Mouse (Mus musculus) midbrain, embryonic 16.5 days (tissue): ENCODE data around the gene Slc44a4. TPM values are rescaled to one million over a fixed set of nuclear protein-coding genes. Genes with fewer than 3 reads are reported as not detected.
"Not testable (repeated sequence)": the region's sequence is repeated elsewhere in the genome, so short reads cannot be mapped to it uniquely, and the experiment has no call there.

ENCODE experiments used
- ATAC-seq: fragments of 200-750 bp; cut with Nextera tagmentation; 2 replicates; pipeline ENCODE4 v1.8.0; 2017; ENCODE audit warnings: moderate TSS enrichment
- H3K27ac ChIP-seq: fragments of 300-500 bp; sonication (generic); 2 replicates; pipeline ENCODE4 v1.5.1; 2014; ENCODE audit warnings: mild to moderate bottlenecking, low read length, mixed read lengths
- H3K27me3 ChIP-seq: fragments of 300-500 bp; sonication (generic); 2 replicates; pipeline ENCODE4 v1.6.1; 2014; ENCODE audit warnings: low read depth, low read length, mixed read lengths; ENCODE audit not compliant: control insufficient read depth, insufficient read depth
- H3K36me3 ChIP-seq: fragments of 300-500 bp; sonication (generic); 2 replicates; pipeline ENCODE4 v1.6.1; 2014; ENCODE audit warnings: mild to moderate bottlenecking, low read length, moderate library complexity, mixed read lengths; ENCODE audit not compliant: control insufficient read depth, insufficient read depth
- H3K4me1 ChIP-seq: fragments of 300-500 bp; sonication (generic); 2 replicates; pipeline ENCODE4 v1.6.1; 2014; ENCODE audit warnings: mild to moderate bottlenecking, low read length, mixed read lengths; ENCODE audit not compliant: control insufficient read depth, insufficient read depth
- H3K4me2 ChIP-seq: fragments of 300-500 bp; sonication (generic); 2 replicates; pipeline ENCODE4 v1.6.1; 2014; ENCODE audit warnings: mild to moderate bottlenecking, low read length, mixed read lengths
- H3K4me3 ChIP-seq: fragments of 300-500 bp; sonication (generic); 2 replicates; pipeline ENCODE4 v1.5.1; 2014; ENCODE audit warnings: low read depth, mild to moderate bottlenecking, low read length, moderate library complexity, mixed read lengths
- H3K9ac ChIP-seq: fragments of 300-500 bp; sonication (generic); 2 replicates; pipeline ENCODE4 v1.6.1; 2014; ENCODE audit warnings: low read depth, low read length, mixed read lengths
- H3K9me3 ChIP-seq: fragments of 300-500 bp; sonication (generic); replicated peaks from 2 replicates; pipeline ENCODE4 v1.6.1; 2014; ENCODE audit warnings: mild to moderate bottlenecking, low read length, mixed read lengths; ENCODE audit not compliant: control insufficient read depth, poor library complexity, severe bottlenecking
- WGBS: fragments of 180-500 bp; shearing (Covaris S2); extraction: QIAGEN DNeasy Blood & Tissue Kit; methylation state at CpG from one replicate; pipeline ENCODE4 v1.1.7; 2014; 5-methylcytosine and 5-hydroxymethylcytosine counted together
- polyA plus RNA-seq: library from polyadenylated mRNA; unstranded; fragments of >200 nt; fragmentation: Nextera tagmentation; extraction: Ambion mirVana; gene quantifications from 2 replicates; pipeline ENCODE4 v1.2.1, GENCODE M21; 2015

Gene Slc44a4
- polyA plus RNA-seq, 1 experiment from 2014 or later: 0.09 TPM

- no peak overlapping the region for H3K4me2 ChIP-seq
- H3K27me3 ChIP-seq: no peaks in the 10 kb centered on the region
- H3K27ac ChIP-seq: no peak overlapping the region
- H3K4me3 ChIP-seq: no peak overlapping the region
- H3K9me3 ChIP-seq: no peaks in the 10 kb centered on the region
- no peak overlapping the region for H3K9ac ChIP-seq
- WGBS: 97% methylated on average over 5 of the region's 5 CpGs
- H3K4me1 ChIP-seq: peaks cover 14% of the 10 kb centered on the region
- peaks cover 7% of the 10 kb centered on the region; the same call in 1 of the 2 replicates for H3K36me3 ChIP-seq
- ATAC-seq: no peak
Observed at GRCm38 (mm10) chr17:34946486-34947140, 32.3 kb downstream of the Slc44a4 start.

GRCm38 (mm10) chr17:34947606-34948005 lies 33.3 kb downstream of the Slc44a4 start:
- H3K4me2 ChIP-seq: no peak overlapping the region
- no peak overlapping the region for H3K9ac ChIP-seq
- no peak for ATAC-seq
- H3K27ac ChIP-seq: no peak overlapping the region
- H3K4me1 ChIP-seq: peaks cover 14% of the 10 kb centered on the region
- H3K9me3 ChIP-seq: no peaks in the 10 kb centered on the region
- peaks cover 7% of the 10 kb centered on the region; the same call in 1 of the 2 replicates for H3K36me3 ChIP-seq
- no peak overlapping the region for H3K4me3 ChIP-seq
- 30% methylated on average over 8 of the region's 8 CpGs for WGBS
- no peaks in the 10 kb centered on the region for H3K27me3 ChIP-seq

DNA sequence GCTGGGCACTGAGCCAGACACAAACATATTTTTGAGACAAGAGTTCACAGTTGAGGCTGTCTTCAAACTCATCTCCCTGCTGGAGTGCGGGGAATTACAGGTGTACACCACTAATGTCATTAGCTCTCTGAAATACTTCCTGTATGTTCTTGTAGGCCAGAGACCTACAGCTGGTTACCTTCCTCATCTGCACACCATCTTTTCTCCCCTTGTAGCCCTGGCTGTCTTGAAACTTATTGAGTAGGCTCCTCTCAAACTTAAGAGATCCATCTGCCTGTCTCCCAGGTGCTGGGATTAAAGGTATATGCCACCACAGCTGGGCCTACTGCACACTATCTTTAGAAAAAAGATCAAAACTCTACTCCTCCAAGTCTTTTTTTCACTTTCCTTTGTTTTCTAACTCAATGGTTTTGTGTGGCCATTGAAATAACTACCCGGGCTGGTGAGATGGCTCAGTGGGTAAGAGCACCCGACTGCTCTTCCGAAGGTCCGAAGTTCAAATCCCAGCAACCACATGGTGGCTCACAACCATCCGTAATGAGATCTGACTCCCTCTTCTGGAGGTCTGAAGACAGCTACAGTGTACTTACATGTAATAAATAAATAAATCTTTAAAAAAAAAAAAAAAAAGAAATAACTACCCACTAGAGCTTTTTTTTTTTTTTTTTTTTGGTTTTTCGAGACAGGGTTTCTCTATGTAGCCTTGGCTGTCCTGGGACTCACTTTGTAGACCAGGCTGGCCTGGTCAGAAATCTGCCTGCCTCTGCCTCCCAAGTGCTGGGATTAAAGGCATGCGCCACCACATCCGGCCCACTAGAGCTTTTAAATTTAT lies 34.7 kb downstream of the Slc44a4 start:
- not testable (repeated sequence) for H3K27ac ChIP-seq, H3K27me3 ChIP-seq, H3K9me3 ChIP-seq, H3K4me2 ChIP-seq, H3K9ac ChIP-seq, H3K36me3 ChIP-seq, ATAC-seq, H3K4me3 ChIP-seq
- H3K4me1 ChIP-seq: peaks cover 14% of the 10 kb centered on the region
- 59% methylated on average over 9 of the region's 9 CpGs for WGBS

DNA sequence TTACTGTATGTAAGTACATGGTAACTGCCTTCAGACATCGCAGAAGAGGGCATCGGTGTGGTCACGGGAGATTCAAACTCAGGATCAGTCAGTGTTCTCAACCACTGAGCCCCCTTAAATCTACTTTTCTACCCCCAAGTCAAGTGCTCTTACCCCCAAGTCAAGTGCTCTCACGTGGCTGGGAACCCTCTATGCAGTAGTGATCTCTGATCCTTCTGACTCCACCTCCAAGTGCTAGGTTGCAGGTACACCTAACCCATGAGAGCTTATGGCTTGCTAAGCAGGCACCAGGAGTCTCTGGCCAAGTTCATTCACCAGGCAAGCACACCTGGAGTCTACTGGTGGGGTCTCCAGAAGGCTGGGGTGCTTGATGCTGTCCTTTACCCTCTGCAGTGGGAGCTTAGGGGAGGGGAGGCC lies 35.3 kb downstream of the Slc44a4 start:
- WGBS: 37% methylated on average over 4 of the region's 4 CpGs
- Histone ChIP-seq H3K27me3 (no peaks in the 10 kb centered on the region), H3K36me3 (peaks cover 7% of the 10 kb centered on the region; the same call in 1 of the 2 replicates), H3K9me3 (no peaks in the 10 kb centered on the region), H3K27ac (no peak overlapping the region), H3K4me3 (no peak overlapping the region), H3K4me1 (peaks cover 14% of the 10 kb centered on the region), H3K9ac (no peak overlapping the region), H3K4me2 (no peak overlapping the region)
- no peak for ATAC-seq

GRCm38 (mm10) chr17:34950514-34951455 lies 36.5 kb downstream of the Slc44a4 start:
- H3K36me3 ChIP-seq: peaks cover 7% of the 10 kb centered on the region; the same call in 1 of the 2 replicates
- peaks cover 14% of the 10 kb centered on the region for H3K4me1 ChIP-seq
- no peaks in the 10 kb centered on the region for H3K27me3 ChIP-seq
- peak overlapping the region; percentile 98 for H3K4me2 ChIP-seq
- H3K4me3 ChIP-seq: peak overlapping the region; percentile 94
- WGBS: 28% methylated on average over 10 of the region's 10 CpGs
- H3K27ac ChIP-seq: peak overlapping the region; percentile 91
- H3K9me3 ChIP-seq: no peaks in the 10 kb centered on the region
- ATAC-seq: no peak
- peak overlapping the region; percentile 99 for H3K9ac ChIP-seq

DNA sequence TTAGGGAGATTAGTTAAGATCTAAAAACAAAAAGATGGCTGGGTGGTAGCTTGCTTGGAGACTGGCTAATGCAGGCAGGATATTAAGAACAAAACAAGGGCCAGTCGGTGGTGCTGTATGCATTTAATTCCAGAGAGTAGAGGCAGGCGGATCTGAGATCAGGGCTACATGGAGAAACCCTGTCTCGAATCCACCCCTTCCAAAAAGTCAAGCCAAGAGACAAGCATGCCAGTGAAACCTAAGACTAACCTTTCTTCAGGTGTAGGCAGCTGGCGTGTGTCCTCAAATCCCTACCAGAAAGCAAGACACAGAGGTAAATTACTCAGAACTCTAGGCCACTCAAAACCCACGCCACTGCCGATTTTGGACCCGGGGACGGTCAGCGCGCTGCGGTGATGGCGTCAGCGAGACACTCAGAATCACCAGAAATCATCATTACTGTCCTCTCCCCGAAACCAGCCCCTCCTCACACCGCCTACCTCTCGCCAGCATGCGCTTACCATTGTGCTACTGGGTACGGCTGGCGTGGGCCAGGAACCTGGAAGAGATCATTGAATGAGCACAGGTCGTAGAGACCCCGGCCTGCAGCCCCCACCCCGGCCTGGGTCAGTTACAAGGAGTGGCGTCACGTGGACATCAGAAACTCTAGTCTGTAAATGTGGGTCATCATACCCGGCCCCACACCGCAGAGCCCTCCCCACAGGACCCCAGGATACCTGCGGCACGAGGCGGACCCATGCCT lies 37.5 kb downstream of the Slc44a4 start:
- Histone ChIP-seq H3K27me3 (no peaks in the 10 kb centered on the region), H3K4me2 (peak overlapping the region; percentile 98), H3K4me1 (peaks cover 14% of the 10 kb centered on the region), H3K36me3 (peaks cover 7% of the 10 kb centered on the region; the same call in 1 of the 2 replicates), H3K9me3 (no peaks in the 10 kb centered on the region), H3K9ac (peak overlapping the region; percentile 99), H3K4me3 (peak overlapping the region; percentile 94), H3K27ac (peak overlapping the region; percentile 91)
- peak; percentile 4 for ATAC-seq
- whole genome bisulfite sequencing: under 1% methylated on average over 29 of the region's 29 CpGs

- ATAC-seq: peak; percentile 87
- Histone ChIP-seq H3K9me3 (no peaks in the 10 kb centered on the region), H3K4me1 (peaks cover 14% of the 10 kb centered on the region), H3K27me3 (no peaks in the 10 kb centered on the region), H3K4me3 (peak overlapping the region; percentile 94), H3K9ac (peak overlapping the region; percentile 99), H3K27ac (peak overlapping the region; percentile 91), H3K4me2 (peak overlapping the region; percentile 98), H3K36me3 (peaks cover 7% of the 10 kb centered on the region; the same call in 1 of the 2 replicates)
- under 1% methylated on average over 23 of the region's 23 CpGs for WGBS
Observed at GRCm38 (mm10) chr17:34952378-34953040, 38.2 kb downstream of the Slc44a4 start.
